Mouse (Mus musculus): Measurements from ENCODE around the gene Acap2.

DNA sequence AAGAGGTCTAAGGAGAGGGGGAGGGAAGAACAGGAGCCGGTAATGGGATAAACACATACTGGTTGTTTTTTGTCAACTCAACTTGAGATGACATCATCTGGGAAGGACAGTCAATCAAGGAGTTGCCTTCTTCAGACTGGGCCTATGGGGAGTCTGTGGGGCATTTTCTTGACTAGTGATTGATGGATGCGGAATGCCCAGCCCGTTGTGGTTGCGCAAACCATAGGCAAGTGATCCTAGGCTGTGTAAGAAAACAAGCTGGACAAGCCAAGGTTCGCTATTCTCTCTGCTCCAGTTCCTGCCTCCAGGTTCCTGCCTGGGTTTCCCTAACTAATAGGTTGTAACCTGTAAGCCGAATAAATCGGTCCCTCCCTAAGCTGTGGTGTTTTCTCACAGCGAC lies 4.1 kb upstream of the Acap2 start:
- TF ChIP-seq MAFK (IDR thresholded peaks at IDR 0.05; ENCODE audit: insufficient read depth, low read depth, low read length) (no peak), CHD2 (IDR thresholded peaks at IDR 0.05; ENCODE audit: low read depth, low read length) (no peak), ZNF384 (IDR thresholded peaks at IDR 0.05; ENCODE audit: low read depth, low read length) (no peak), HCFC1 (IDR thresholded peaks at IDR 0.05; ENCODE audit: borderline replicate concordance, insufficient read depth, low read length) (no peak)
